Comparison of ENCODE assay signal across 22 mouse cellular contexts in the genomic region with DNA sequence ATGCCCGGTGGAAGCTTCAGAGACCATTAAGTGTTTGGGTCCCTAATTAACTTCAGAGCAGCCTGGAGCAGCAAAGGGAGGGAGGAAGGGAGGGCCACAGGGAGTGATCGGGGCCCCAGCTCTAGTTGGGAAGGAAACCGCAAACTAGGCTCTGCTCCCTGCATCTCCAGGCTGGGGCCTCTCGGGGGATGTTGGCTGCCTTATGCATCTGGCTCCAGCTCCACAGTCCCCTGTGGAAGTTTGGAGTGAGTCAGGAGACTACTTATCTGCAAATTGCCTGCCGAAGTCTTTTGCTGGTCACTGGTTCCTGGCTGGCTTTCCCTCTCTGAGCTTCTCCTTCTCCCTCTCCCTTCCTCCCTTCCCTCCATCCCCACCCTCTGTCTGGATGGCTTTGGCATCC. TPM values are rescaled to one million over a fixed set of nuclear protein-coding genes. Genes with fewer than 3 reads are reported as not detected.
A peak's percentile ranks its signal among the peaks of the same experiment; 100 is the strongest.
DNase-seq lines count a peak whose midpoint lies in the region; ATAC-seq and TF ChIP-seq lines count a peak whose summit lies in the region.
"Had no signal": no experiment of that assay in that cellular context is flagged by ENCODE, and none has a peak within 500 bp of the region (broad histone marks: within the 10 kb centered on the region; RNA-seq: fewer than 3 reads in every experiment).

No protein-coding gene starts in this region.

- no peaks in the 10 kb centered on the region for H3K36me3 ChIP-seq in intestine, embryonic 15.5 days
- no peaks in the 10 kb centered on the region for H3K36me3 ChIP-seq in intestine, embryonic 16.5 days (ENCODE audit: control insufficient read depth, insufficient read depth, low read length)
- no peaks in the 10 kb centered on the region for H3K36me3 ChIP-seq in heart, postnatal 0 days (replicated peaks; ENCODE audit: control insufficient read depth, insufficient read depth, low read length)
- H3K36me3 ChIP-seq: G1E; liver, embryonic 12.5 days; lung, embryonic 15.5 days; midbrain, embryonic 13.5 days had no signal

- H3K4me1 ChIP-seq in intestine, embryonic 15.5 days (replicated peaks) = no peaks in the 10 kb centered on the region
- H3K4me1 ChIP-seq in intestine, embryonic 16.5 days (ENCODE audit: control insufficient read depth, insufficient read depth, low read length) = no peaks in the 10 kb centered on the region
- H3K4me1 ChIP-seq in heart, postnatal 0 days (ENCODE audit: control insufficient read depth, insufficient read depth) = no peaks in the 10 kb centered on the region
- H3K4me1 ChIP-seq: liver, embryonic 12.5 days; lung, embryonic 15.5 days had no signal

- 0 out of 2 replicates have a peak, but pooled peaks have one; percentile 34 for ATAC-seq in intestine, embryonic 15.5 days
- ATAC-seq in intestine, embryonic 16.5 days = no peak
- no peak for ATAC-seq in heart, postnatal 0 days (ENCODE audit: insufficient read depth, low read depth)
- ATAC-seq: CD4-positive, CD25-positive, alpha-beta regulatory T cell, adult 4 months; forebrain, embryonic 16.5 days; liver, embryonic 12.5 days; midbrain, embryonic 13.5 days had no signal

- H3K4me3 ChIP-seq in intestine, embryonic 15.5 days (replicated peaks) = no peak overlapping the region
- H3K4me3 ChIP-seq in intestine, embryonic 16.5 days (ENCODE audit: low read length) = no peak overlapping the region
- no peak overlapping the region for H3K4me3 ChIP-seq in heart, postnatal 0 days (ENCODE audit: low read depth, low read length)
- H3K4me3 ChIP-seq: liver, embryonic 12.5 days; lung, embryonic 15.5 days; midbrain, embryonic 13.5 days had no signal

- DNase-seq in urinary bladder, postnatal 14 days (ENCODE audit: low spot score) = peak; percentile 15
- no peak for DNase-seq in urinary bladder, postnatal 36 days (ENCODE audit: low spot score in 2 of 2)
- peak; percentile 15 for DNase-seq in heart, postnatal 0 days (ENCODE audit: low spot score)
- DNase-seq in cerebellum, postnatal 10 days = no peak
- DNase-seq in thymus, postnatal 0 days (ENCODE audit: low spot score) = no peak
- DNase-seq: adrenal gland, postnatal 14 days; cerebellum, adult 11-12 months; cerebellum, postnatal 36 days; kidney, adult 9 months; layer of hippocampus, postnatal 36 days; thymus, postnatal 25 days had no signal

- TF ChIP-seq EP300 in heart, postnatal 0 days (IDR thresholded peaks at IDR 0.05; ENCODE audit: low read depth) = no peak

- H3K27me3 ChIP-seq in intestine, embryonic 15.5 days (replicated peaks) = no peaks in the 10 kb centered on the region
- H3K27me3 ChIP-seq in intestine, embryonic 16.5 days (replicated peaks; ENCODE audit: control insufficient read depth, insufficient read depth, low read length) = no peaks in the 10 kb centered on the region
- H3K27me3 ChIP-seq in heart, postnatal 0 days (ENCODE audit: control insufficient read depth, insufficient read depth, low read length) = no peaks in the 10 kb centered on the region; the same call in 1 of the 2 replicates
- H3K27me3 ChIP-seq: lung, embryonic 15.5 days had no signal

- H3K27ac ChIP-seq in intestine, embryonic 15.5 days = no peak overlapping the region
- H3K27ac ChIP-seq in intestine, embryonic 16.5 days (ENCODE audit: low read length) = no peak overlapping the region
- no peak overlapping the region for H3K27ac ChIP-seq in heart, postnatal 0 days (ENCODE audit: low read depth)
- H3K27ac ChIP-seq: liver, embryonic 12.5 days; lung, embryonic 15.5 days; midbrain, embryonic 13.5 days; stomach, postnatal 0 days had no signal

- whole genome bisulfite sequencing in intestine, embryonic 15.5 days = 63% methylated on average over 5 of the region's 5 CpGs
- WGBS in intestine, embryonic 16.5 days = 52% methylated on average over 5 of the region's 5 CpGs
- WGBS in heart, postnatal 0 days = 49% methylated on average over 5 of the region's 5 CpGs

- TF ChIP-seq CTCF in heart, postnatal 0 days (IDR thresholded peaks at IDR 0.05; ENCODE audit: low read depth) = no peak

- no peak overlapping the region for H3K4me2 ChIP-seq in intestine, embryonic 15.5 days (replicated peaks)
- H3K4me2 ChIP-seq in intestine, embryonic 16.5 days (ENCODE audit: low read depth, low read length) = no peak overlapping the region
- no peak overlapping the region for H3K4me2 ChIP-seq in heart, postnatal 0 days (ENCODE audit: low read depth, low read length)
- H3K4me2 ChIP-seq: liver, embryonic 12.5 days; lung, embryonic 15.5 days; midbrain, embryonic 13.5 days had no signal

- H3K9me3 ChIP-seq in intestine, embryonic 15.5 days = no peaks in the 10 kb centered on the region
- no peaks in the 10 kb centered on the region for H3K9me3 ChIP-seq in intestine, embryonic 16.5 days (ENCODE audit: control insufficient read depth, low read length)
- H3K9me3 ChIP-seq in heart, postnatal 0 days (replicated peaks; ENCODE audit: control insufficient read depth, low read length) = no peaks in the 10 kb centered on the region
- H3K9me3 ChIP-seq: G1E; liver, embryonic 12.5 days; lung, embryonic 15.5 days; midbrain, embryonic 13.5 days had no signal

- H3K9ac ChIP-seq in intestine, embryonic 15.5 days = no peak overlapping the region
- no peak overlapping the region for H3K9ac ChIP-seq in intestine, embryonic 16.5 days (ENCODE audit: low read depth, low read length)
- no peak overlapping the region for H3K9ac ChIP-seq in heart, postnatal 0 days (replicated peaks; ENCODE audit: low read depth, low read length)
- H3K9ac ChIP-seq: liver, embryonic 12.5 days; lung, embryonic 15.5 days; midbrain, embryonic 13.5 days had no signal

RNA-seq across cellular contexts. Expression of a gene that starts 56.6 kb away (rescaled TPM):
- polyA plus RNA-seq in intestine, embryonic 15.5 days (2015; fragmentation: Nextera tagmentation; extraction: Ambion mirVana) = 0.19 and 0.20 TPM in 2 replicates
- 0.16 and 0.17 TPM in 2 replicates for polyA plus RNA-seq in intestine, embryonic 16.5 days (2015; fragmentation: Nextera tagmentation; extraction: Ambion mirVana)
- total RNA-seq in heart, postnatal 0 days (2014; rRNA removed; ENCODE audit: low replicate concordance) = 1.3 and 1.9 TPM in 2 replicates
- 0.07 and 0.10 TPM in 2 replicates for polyA plus RNA-seq in heart, postnatal 0 days (2015; fragmentation: Nextera tagmentation; extraction: Ambion mirVana)
- 0.21 and 0.35 TPM in 2 replicates for polyA plus RNA-seq in thymus, postnatal 0 days (2015; fragmentation: Nextera tagmentation; extraction: Ambion mirVana)
- total RNA-seq: gastrocnemius, adult 8-10 months had no signal
- polyA plus RNA-seq: CD4-positive, CD25-positive, alpha-beta regulatory T cell, adult 4 months; G1E; heart, embryonic 14.5 days had no signal

Comparison
In these comparisons a context has a peak if more than half of its experiments do, and no peak if none do; other contexts are left out.
1. DNase-seq: peak in urinary bladder, postnatal 14 days (single experiment) and heart, postnatal 0 days (single experiment); none in urinary bladder, postnatal 36 days (0 of 2), cerebellum, postnatal 10 days (0 of 2) and thymus, postnatal 0 days (single experiment).